Mouse (Mus musculus): ENCODE measurements around the gene Slc6a20a.

Gene Slc6a20a

DNA sequence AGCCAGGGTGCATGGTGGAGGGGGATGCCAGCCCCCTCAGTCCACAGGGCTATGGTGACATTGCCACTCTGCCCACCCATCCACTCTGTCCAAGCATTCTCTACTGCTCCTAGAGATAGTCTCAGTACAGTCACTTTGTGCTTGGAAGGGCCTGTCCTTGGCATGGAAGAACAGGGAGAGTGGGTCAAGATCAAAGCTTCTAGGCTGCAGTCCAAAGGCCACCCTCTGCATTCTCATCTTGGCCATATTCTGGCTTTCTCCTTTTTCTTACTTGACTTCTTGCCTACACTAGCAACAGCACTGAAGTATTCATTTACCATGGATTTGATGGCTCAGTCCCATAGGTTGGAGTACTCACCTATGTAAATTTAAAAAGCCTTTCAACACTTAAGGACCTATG, 40.5 kb downstream of the Slc6a20a start:
- DNase-seq (ENCODE audit: low spot score in 2 of 2) = no peak

DNA sequence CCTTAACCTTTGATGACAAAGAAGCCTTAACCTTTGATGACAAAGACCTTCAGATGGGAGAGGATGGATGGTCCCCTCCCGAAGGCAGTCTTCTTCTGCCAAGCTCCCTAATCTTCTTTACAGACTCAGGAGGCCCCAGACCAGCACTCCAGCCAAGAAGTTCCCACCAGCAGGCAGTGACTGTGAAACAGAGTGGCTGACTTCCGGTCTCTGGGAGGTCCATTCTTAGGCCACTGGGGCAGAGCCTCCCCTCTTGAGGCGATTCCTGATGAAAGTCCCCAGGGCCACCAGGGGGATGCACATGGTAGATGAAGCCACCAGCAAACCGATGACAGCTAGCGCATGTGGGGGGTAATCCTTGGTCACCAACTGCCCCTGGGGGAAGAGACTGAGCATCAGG, 41.9 kb downstream of the Slc6a20a start:
- DNase-seq (ENCODE audit: low spot score in 2 of 2) = no peak

DNA sequence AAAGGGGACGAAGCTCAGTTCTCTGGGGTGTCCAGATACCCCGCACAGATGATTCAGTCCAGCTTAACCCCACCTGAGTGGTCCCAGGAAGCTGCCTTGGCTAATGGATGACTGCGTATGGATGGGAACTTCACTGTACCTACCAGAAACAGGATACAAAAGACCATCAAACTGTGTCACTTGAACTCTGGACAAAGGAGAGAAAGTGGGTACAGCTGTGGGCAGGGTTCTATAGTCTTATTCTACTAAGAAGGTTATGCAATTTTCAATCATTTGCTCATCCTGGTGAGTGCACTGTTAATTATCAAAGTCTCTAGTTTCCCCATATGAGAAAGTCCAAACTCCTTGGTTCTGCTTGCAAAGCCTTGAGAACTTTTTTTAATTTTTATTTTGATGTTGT, 45.7 kb downstream of the Slc6a20a start:
- DNase-seq (ENCODE audit: low spot score in 2 of 2) = no peak

GRCm38 (mm10) chr9:123632281-123632680, 46.4 kb downstream of the Slc6a20a start, which contains the start of gene Slc6a20b:
Gene Slc6a20b (minus strand): TSS chr9:123632565.
- no peak for DNase-seq (ENCODE audit: low spot score in 2 of 2)

DNA sequence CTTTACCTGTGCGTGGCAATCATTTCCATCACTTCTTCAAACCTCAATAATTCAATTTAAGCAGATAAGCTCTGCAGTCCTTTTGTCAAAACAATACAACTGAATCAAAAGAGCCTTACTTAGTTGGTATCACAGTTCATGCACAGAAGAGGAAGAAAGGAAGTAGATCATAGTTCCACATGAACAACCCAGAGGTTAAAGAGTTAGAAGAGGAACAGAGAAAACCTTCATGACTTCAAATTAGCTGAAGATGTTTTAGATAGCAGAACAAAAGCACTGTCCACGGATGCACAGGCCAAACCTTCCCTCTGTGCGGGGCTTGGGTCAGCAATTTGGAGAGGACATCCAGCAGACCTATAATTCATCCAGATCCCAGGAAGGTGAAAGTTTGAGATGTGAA, 47.0 kb downstream of the Slc6a20a start:
- no peak for DNase-seq (ENCODE audit: low spot score in 2 of 2)

DNA sequence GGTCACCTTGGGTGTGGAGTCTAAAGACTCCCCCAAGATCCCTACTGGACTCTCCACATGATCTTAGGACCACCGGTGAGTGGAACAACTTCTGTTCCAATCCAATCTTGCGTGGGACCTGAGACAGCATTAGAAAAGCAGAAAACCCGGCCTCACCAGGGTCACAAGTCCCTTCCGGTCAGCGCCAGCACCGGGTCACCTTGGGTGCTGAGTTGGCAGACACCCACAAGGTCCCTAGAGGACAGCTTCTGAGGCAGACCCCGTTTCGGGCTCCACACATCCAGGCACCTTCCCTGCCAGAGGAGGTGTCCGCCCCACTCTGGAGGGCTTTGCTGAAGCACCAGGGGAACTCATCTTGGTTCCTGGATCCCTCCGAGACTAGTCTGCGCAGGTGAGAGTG, 52.9 kb downstream of the Slc6a20a start:
- no peak for DNase-seq (ENCODE audit: low spot score in 2 of 2)

DNA sequence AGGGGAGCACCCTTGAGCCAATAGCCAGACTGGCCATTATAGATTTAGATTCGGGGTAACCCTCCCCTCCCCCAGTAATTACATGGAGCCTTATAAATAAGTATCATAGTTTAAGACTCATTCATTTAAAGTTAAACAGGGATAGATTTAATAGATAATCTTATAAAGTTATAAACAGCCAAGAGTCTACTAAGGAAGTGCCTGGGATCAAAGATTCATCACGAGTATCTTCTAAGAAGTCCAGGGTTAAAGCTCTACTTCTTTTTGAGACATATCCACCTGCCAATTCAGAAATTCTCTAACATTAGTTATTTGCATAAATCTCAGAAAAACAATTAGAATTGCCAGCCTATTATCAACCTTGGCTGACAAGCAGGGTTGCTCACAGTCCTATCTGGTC, 53.9 kb downstream of the Slc6a20a start:
- DNase-seq (ENCODE audit: low spot score in 2 of 2) = no peak

- no peak for DNase-seq (ENCODE audit: low spot score in 2 of 2)
Measured at GRCm38 (mm10) chr9:123620311-123621098, 58.2 kb downstream of the Slc6a20a start.

DNA sequence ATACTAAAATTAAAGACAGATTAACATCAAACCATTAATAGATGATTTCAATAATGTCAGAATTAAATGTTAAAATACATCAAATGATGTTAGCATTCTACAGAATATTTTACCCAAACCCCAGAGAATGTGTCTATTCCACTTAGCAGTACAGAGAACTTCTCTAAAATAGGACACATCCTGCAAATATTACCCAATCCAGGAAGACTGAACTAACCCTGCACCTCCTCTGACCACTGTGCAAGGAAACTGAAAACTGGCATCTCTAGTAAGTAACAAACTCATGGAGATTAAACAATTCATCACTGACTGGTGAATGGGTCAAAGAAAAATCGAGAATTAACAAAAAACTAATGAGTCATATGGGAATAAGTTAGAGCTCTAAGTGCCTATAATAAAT, 77.2 kb downstream of the Slc6a20a start:
- no peak for DNase-seq (ENCODE audit: low spot score in 2 of 2)

DNA sequence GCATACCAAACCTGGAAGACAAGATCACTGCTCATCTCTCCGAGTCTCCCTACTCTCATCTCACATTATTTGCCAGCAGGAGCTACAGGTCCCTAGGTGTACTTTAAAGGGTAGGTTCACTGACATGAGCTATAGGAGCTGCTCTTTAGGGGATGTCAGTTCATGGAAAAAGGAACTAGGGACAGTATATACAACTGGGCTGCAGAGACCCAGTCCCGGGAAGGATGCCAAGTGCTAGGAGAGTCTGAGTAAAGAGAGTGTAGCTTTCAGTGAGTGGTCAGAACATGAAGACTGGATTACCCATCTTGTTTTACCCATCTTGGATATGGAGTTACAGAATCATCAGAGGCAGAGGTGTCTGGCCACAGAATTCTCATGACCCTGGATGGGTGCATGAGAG, 81.3 kb downstream of the Slc6a20a start:
- no peak for DNase-seq (ENCODE audit: low spot score in 2 of 2)

DNA sequence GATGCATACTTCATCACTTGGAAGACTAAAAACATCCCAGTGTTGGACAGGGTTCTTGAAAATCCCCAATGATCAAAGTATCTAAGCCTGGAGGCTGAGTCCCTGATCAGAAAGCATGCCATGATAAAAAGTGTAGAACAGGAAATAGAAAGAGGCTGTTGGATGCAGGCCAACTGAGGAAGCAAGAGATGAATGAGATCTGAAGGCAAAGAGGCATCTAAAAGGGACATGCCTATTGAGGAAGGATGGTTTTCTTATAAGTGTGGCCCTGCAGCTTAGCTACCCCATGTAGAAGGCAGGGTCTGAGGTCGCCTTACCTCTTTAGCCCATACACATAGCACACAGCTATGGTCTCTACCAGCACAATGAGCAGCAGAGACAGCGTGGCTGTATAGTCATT, 81.8 kb downstream of the Slc6a20a start:
- DNase-seq (ENCODE audit: low spot score in 2 of 2) = no peak

GRCm38 (mm10) chr9:123595194-123595593, 83.5 kb downstream of the Slc6a20a start:
- DNase-seq (ENCODE audit: low spot score in 2 of 2) = no peak

DNA sequence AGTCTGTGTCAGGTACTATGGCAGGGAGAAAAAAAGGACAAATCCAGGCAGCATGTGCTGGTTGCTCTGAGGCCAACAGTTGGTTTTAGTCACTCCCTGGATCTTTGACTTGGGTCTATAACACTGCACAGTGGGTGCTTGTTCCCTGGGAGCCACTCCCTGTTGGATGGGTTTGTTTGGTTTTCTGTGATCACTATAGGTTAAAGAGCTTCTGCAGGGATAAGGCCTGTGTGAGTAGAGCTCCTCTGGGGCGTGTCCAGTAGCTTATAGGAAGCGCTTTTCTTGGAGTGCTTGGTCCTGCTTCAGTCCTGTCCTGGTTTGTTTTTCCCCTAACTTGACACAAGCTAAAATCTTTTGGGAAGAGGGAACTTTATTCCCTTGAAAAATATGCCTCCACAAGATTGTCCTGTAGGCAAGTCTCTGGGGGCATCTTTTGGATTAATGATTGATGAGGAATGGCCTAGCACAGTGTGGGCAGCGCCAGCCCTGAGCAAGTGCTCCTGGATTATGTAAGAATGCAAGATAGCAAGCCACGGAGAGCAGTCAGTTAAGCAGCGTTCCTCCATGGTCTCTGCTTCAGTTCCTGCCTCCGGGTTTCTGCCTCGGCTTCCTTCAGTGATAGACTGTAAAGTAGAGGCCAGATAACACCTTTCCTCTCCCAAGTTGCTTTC, 89.3 kb downstream of the Slc6a20a start:
- no peak for DNase-seq (ENCODE audit: low spot score in 2 of 2)

Data from right cerebral cortex, adult 2 months (tissue).